Mouse (Mus musculus): ENCODE data around the gene Kif6. TPM values are rescaled to one million over a fixed set of nuclear protein-coding genes. Genes with fewer than 3 reads are reported as not detected.

The Kif6 gene
- polyA plus RNA-seq, 1 experiment, result 0.05 TPM

DNA sequence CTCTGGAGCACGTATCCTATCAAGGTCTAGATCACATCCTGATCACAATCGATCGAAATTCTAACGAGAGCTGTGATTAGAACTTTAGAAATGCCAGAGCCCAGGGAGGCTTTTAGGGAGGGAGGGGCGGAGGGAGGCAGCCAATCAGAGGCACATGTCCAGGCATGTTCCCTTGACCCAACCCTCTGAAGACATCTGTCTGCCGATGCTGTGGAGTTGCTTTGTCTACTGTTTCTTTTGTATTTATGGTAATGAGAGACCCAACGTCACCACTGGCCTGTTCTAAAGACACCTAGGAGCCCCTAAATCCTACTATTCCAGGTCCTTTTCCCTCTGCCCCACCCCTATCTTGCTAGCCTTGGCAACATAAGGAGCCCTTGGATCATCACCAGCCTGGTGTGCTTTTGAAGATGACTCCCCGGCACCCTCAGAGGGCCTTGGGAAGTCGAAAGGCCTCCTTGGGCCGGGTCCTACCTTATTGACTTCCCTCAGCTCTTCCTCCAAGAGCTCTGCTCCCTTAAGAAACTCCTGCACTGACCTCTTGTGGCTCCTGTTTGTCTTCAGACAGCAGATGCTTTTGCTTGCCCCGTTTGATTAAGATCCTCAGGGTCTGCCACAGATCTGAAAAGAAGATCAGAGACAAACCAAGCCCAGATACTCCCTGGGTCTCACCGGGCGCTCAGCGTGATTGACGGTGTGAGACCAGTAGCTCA lies 261.2 kb downstream of the Kif6 start:
- 62% methylated on average over 15 of the region's 15 CpGs for WGBS
- no peaks in the 10 kb centered on the region for H3K36me3 ChIP-seq (ENCODE audit: control insufficient read depth, insufficient read depth, low read length)
- no peak overlapping the region for H3K27ac ChIP-seq (ENCODE audit: insufficient read depth, low read depth, low read length)
- no peaks in the 10 kb centered on the region for H3K4me1 ChIP-seq (ENCODE audit: control insufficient read depth, insufficient read depth, insufficient read length, low read length)
- no peaks in the 10 kb centered on the region for H3K27me3 ChIP-seq (ENCODE audit: control insufficient read depth, insufficient read depth, low read length)
- TF ChIP-seq CTCF (IDR thresholded peaks at IDR 0.05; ENCODE audit: extremely low read depth, insufficient read length, insufficient replicate concordance, low read depth, low read length) (no peak), POLR2A (IDR thresholded peaks at IDR 0.05; ENCODE audit: low read depth, low read length) (no peak)
- no peak overlapping the region for H3K4me3 ChIP-seq (ENCODE audit: low read depth, low read length)

DNA sequence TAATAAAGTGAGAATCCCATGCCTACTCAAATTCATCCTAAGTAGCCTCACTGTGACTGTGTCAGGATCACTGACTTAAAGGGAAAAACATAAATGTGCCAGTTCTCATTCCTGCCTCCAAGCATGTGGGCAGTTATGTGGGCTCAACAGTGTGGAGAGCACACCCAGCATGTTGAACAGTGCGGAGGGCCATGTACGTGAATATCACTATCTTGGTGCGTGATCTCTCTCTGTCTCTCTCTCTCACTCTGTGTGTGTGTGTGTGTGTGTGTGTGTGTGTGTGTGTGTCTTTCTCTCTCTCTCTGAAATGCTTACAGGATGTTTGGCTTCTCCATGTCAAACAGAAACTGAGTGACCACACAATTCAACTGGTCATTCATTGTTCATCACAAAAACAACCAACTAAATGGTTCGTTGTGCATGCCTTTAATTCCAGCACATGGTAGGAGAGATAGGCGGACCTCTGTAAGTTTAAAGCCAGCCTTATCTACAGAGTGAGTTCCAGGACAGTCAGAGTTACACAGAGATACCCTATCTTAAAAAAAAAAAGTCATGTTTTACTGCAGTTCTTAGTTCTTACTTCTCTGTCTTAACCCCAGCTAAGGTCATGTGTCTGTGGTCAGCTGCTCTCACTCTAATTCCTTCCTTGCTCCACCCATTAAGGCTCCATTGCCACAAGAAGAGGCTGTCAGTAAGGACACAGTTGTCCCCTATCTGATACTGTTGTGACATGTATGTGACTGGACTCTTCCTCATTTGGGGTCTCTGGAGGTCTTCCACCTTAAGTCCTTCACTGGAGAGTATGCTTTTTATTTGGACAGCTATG lies 266.2 kb downstream of the Kif6 start:
- Histone ChIP-seq H3K27ac (ENCODE audit: insufficient read depth, low read depth, low read length) (no peak overlapping the region), H3K27me3 (ENCODE audit: control insufficient read depth, insufficient read depth, low read length) (no peaks in the 10 kb centered on the region), H3K4me1 (ENCODE audit: control insufficient read depth, insufficient read depth, insufficient read length, low read length) (no peaks in the 10 kb centered on the region), H3K4me3 (ENCODE audit: low read depth, low read length) (no peak overlapping the region), H3K36me3 (ENCODE audit: control insufficient read depth, insufficient read depth, low read length) (no peaks in the 10 kb centered on the region)
- no peak for TF ChIP-seq POLR2A (IDR thresholded peaks at IDR 0.05; ENCODE audit: low read depth, low read length)
- TF ChIP-seq CTCF (IDR thresholded peaks at IDR 0.05; ENCODE audit: extremely low read depth, insufficient read length, insufficient replicate concordance, low read depth, low read length), result no peak
- WGBS, result 63% methylated on average over 5 of the region's 5 CpGs

DNA sequence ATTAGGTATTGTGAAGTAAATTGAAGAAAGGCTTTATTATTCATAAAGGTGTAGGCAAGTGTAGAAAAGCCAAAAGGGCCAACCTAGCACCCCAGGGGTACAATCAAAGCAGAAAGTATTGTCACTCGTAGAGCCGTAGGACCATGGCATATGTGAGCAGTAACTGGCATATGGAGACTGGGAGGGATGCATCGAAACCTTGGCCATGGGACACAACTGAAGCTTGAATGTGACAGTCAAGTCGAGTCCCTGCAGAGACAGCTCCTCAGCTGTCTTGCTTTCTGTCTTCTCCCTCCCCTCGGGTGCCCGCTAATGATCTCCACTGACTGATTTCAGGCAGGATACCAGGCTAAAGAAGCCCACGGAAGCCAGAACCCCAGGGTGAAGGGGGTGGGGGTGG lies 266.9 kb downstream of the Kif6 start:
- Histone ChIP-seq H3K27me3 (ENCODE audit: control insufficient read depth, insufficient read depth, low read length) (no peaks in the 10 kb centered on the region), H3K4me1 (ENCODE audit: control insufficient read depth, insufficient read depth, insufficient read length, low read length) (no peaks in the 10 kb centered on the region), H3K27ac (ENCODE audit: insufficient read depth, low read depth, low read length) (no peak overlapping the region), H3K4me3 (ENCODE audit: low read depth, low read length) (no peak overlapping the region), H3K36me3 (ENCODE audit: control insufficient read depth, insufficient read depth, low read length) (no peaks in the 10 kb centered on the region)
- 87% methylated on average over 7 of the region's 7 CpGs for WGBS
- TF ChIP-seq POLR2A (IDR thresholded peaks at IDR 0.05; ENCODE audit: low read depth, low read length), result no peak
- TF ChIP-seq CTCF (IDR thresholded peaks at IDR 0.05; ENCODE audit: extremely low read depth, insufficient read length, insufficient replicate concordance, low read depth, low read length), result no peak

DNA sequence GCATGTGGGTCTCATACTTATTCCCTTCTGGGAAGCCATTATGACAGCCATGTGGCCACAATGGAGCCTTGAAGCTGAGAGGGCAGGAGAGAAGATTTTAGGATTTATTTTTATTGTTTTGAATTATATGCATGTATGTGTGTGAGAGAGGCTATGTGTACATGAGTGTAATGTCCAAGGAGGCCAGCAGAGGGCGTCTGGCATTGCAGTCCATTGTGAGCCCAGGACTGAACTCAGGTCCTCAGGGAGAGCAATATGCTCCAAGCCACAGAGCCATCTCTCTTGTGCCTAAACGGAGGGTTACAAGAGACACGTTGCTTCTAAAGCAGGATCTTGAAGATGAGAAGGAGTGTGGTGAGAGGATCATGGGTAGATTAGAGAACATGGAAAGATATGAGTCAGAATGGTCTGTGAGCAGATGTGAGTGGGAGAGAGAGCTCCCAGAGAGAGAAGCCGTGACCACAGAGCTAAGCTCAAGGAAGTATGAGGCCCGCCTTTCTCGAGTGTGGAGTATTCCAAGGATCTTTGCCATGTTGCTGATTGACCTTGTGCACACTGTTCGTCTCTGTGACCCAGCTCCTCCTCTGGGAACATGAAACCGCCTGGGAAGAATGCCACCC lies 268.3 kb downstream of the Kif6 start:
- 86% methylated on average over 8 of the region's 8 CpGs for WGBS
- peak; percentile 20; the same call in 1 of the 2 replicates for TF ChIP-seq CTCF (IDR thresholded peaks at IDR 0.05; ENCODE audit: extremely low read depth, insufficient read length, insufficient replicate concordance, low read depth, low read length)
- no peak for TF ChIP-seq POLR2A (IDR thresholded peaks at IDR 0.05; ENCODE audit: low read depth, low read length)
- Histone ChIP-seq H3K4me3 (ENCODE audit: low read depth, low read length) (no peak overlapping the region), H3K27me3 (ENCODE audit: control insufficient read depth, insufficient read depth, low read length) (no peaks in the 10 kb centered on the region), H3K36me3 (ENCODE audit: control insufficient read depth, insufficient read depth, low read length) (no peaks in the 10 kb centered on the region), H3K27ac (ENCODE audit: insufficient read depth, low read depth, low read length) (no peak overlapping the region), H3K4me1 (ENCODE audit: control insufficient read depth, insufficient read depth, insufficient read length, low read length) (no peaks in the 10 kb centered on the region)

DNA sequence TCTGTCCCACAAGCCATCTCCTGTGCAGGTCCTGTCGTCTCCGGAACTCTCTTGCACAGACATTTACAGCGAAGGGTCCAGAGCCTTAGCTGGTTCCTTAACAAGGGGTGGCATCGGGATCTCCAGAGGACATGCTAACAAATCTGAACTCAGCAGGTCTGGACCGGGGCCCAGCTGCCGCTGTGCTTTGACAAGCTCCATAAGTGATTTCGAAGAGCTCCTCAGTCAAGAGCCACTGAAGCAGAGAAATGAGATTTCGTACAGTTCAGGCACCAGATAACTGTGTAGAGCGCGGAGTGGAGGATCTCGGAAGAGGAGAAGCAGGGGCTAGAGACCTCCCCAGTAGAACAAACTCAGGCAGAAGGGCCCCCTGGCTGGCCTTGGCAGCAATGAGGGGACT lies 270.1 kb downstream of the Kif6 start:
- H3K4me3 ChIP-seq (ENCODE audit: low read depth, low read length), result no peak overlapping the region
- H3K27me3 ChIP-seq (ENCODE audit: control insufficient read depth, insufficient read depth, low read length), result no peaks in the 10 kb centered on the region
- H3K27ac ChIP-seq (ENCODE audit: insufficient read depth, low read depth, low read length), result no peak overlapping the region
- no peaks in the 10 kb centered on the region for H3K36me3 ChIP-seq (ENCODE audit: control insufficient read depth, insufficient read depth, low read length)
- no peaks in the 10 kb centered on the region for H3K4me1 ChIP-seq (ENCODE audit: control insufficient read depth, insufficient read depth, insufficient read length, low read length)
- TF ChIP-seq CTCF (IDR thresholded peaks at IDR 0.05; ENCODE audit: extremely low read depth, insufficient read length, insufficient replicate concordance, low read depth, low read length), result no peak
- TF ChIP-seq POLR2A (IDR thresholded peaks at IDR 0.05; ENCODE audit: low read depth, low read length), result no peak
- WGBS, result 84% methylated on average over 11 of the region's 11 CpGs

DNA sequence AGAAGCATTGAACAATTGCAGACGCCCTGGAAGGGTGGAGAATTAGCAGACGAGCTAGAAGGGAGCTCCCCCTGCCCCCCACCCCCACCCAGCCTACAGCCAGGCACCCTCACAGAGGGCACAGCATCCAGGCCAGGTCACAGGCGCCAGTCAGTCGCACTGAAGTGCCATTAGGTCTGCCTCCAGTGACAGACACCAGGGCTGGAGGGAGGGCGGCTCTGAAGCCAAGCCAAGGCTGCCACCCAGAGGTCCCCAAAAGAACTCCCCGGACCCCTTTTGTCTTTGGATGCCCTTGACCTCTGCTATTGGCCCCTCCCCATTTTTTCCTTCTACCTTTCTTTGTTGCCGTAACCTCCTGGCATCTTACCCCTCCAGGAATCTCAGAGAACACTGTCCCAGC lies 274.7 kb downstream of the Kif6 start:
- Histone ChIP-seq H3K4me1 (ENCODE audit: control insufficient read depth, insufficient read depth, insufficient read length, low read length) (no peaks in the 10 kb centered on the region), H3K27ac (ENCODE audit: insufficient read depth, low read depth, low read length) (no peak overlapping the region), H3K4me3 (ENCODE audit: low read depth, low read length) (no peak overlapping the region), H3K27me3 (ENCODE audit: control insufficient read depth, insufficient read depth, low read length) (no peaks in the 10 kb centered on the region), H3K36me3 (ENCODE audit: control insufficient read depth, insufficient read depth, low read length) (no peaks in the 10 kb centered on the region)
- no peak for TF ChIP-seq CTCF (IDR thresholded peaks at IDR 0.05; ENCODE audit: extremely low read depth, insufficient read length, insufficient replicate concordance, low read depth, low read length)
- no peak for TF ChIP-seq POLR2A (IDR thresholded peaks at IDR 0.05; ENCODE audit: low read depth, low read length)
- WGBS, result 40% methylated on average over 7 of the region's 7 CpGs

DNA sequence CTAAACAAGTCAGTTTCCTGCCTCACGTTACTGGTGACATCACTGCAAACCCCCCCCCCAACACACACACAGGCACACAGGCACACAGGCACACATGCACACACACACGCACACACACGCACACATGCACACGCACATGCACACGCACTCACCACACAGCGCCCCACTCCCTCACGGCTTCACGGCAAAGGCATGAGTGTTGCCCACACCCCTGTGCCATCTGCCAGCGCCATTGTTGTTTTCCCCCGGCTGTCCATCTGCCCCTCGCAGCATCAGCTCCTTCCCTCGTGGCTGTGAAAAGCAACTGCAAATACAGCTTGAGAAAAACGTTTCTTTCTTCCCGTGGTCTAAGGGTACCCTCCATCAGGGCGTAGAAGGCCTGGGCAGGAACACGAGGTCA lies 275.9 kb downstream of the Kif6 start:
- no peaks in the 10 kb centered on the region for H3K27me3 ChIP-seq (ENCODE audit: control insufficient read depth, insufficient read depth, low read length)
- no peak overlapping the region for H3K4me3 ChIP-seq (ENCODE audit: low read depth, low read length)
- WGBS, result 83% methylated on average over 16 of the region's 16 CpGs
- no peaks in the 10 kb centered on the region for H3K4me1 ChIP-seq (ENCODE audit: control insufficient read depth, insufficient read depth, insufficient read length, low read length)
- no peaks in the 10 kb centered on the region for H3K36me3 ChIP-seq (ENCODE audit: control insufficient read depth, insufficient read depth, low read length)
- TF ChIP-seq POLR2A (IDR thresholded peaks at IDR 0.05; ENCODE audit: low read depth, low read length), result no peak
- no peak overlapping the region for H3K27ac ChIP-seq (ENCODE audit: insufficient read depth, low read depth, low read length)
